Mouse (Mus musculus) thymus, postnatal 10 days (tissue): ENCODE measurements around the gene Dexi.

Source experiments
- DNase-seq, 2 experiments: peaks; one replicate each; pipeline ENCODE4 v3.0.0; 2021; ENCODE audit warnings: low spot score in 2 of 2

Dexi gene

GRCm38 (mm10) chr16:10454583-10454974 is 88.3 kb downstream of the Dexi start:
- no peak for DNase-seq

GRCm38 (mm10) chr16:10453872-10454582 is 88.8 kb downstream of the Dexi start:
- no peak for DNase-seq
